Mouse (Mus musculus): ENCODE results near the gene Procr. TPM values are rescaled to one million over a fixed set of nuclear protein-coding genes. Genes with fewer than 3 reads are reported as not detected.

Gene Procr
- polyA plus RNA-seq, 1 experiment from 2014 or later, result 1.1 TPM

- DNase-seq (ENCODE audit: extremely low spot score, low spot score), result no peak
- no peaks in the 10 kb centered on the region for H3K9me3 ChIP-seq
- H3K4me1 ChIP-seq, result peaks cover 6% of the 10 kb centered on the region
- H3K27ac ChIP-seq, result no peak overlapping the region
- 85% methylated on average over 18 of the region's 18 CpGs for WGBS
- H3K27me3 ChIP-seq (ENCODE audit: poor library complexity, severe bottlenecking), result no peaks in the 10 kb centered on the region
- no peaks in the 10 kb centered on the region for H3K36me3 ChIP-seq (replicated peaks)
- no peak overlapping the region for H3K4me3 ChIP-seq
Measured at GRCm38 (mm10) chr2:155787949-155788931, 37.3 kb downstream of the Procr start.

GRCm38 (mm10) chr2:155792899-155793298 lies 42.0 kb downstream of the Procr start:
- Histone ChIP-seq H3K9me3 (no peaks in the 10 kb centered on the region), H3K27me3 (ENCODE audit: poor library complexity, severe bottlenecking) (no peaks in the 10 kb centered on the region), H3K4me1 (peaks cover 10% of the 10 kb centered on the region), H3K36me3 (replicated peaks) (no peaks in the 10 kb centered on the region), H3K4me3 (peak overlapping the region; percentile 24; the same call in 1 of the 2 replicates), H3K27ac (0 out of 2 replicates have a peak overlapping the region, but pooled peaks have one; percentile 42)
- 30% methylated on average over 12 of the region's 12 CpGs for whole genome bisulfite sequencing
- DNase-seq (ENCODE audit: extremely low spot score, low spot score), result no peak

GRCm38 (mm10) chr2:155794674-155795445 lies 43.9 kb downstream of the Procr start:
- Histone ChIP-seq H3K9me3 (no peaks in the 10 kb centered on the region), H3K4me3 (no peak overlapping the region), H3K27me3 (ENCODE audit: poor library complexity, severe bottlenecking) (no peaks in the 10 kb centered on the region), H3K36me3 (replicated peaks) (no peaks in the 10 kb centered on the region), H3K4me1 (peaks cover 10% of the 10 kb centered on the region), H3K27ac (no peak overlapping the region)
- 94% methylated on average over 12 of the region's 12 CpGs for WGBS
- DNase-seq (ENCODE audit: extremely low spot score, low spot score), result no peak

- Histone ChIP-seq H3K27ac (no peak overlapping the region), H3K4me3 (no peak overlapping the region), H3K36me3 (replicated peaks) (no peaks in the 10 kb centered on the region), H3K9me3 (no peaks in the 10 kb centered on the region), H3K27me3 (ENCODE audit: poor library complexity, severe bottlenecking) (no peaks in the 10 kb centered on the region), H3K4me1 (peaks cover under 1% of the 10 kb centered on the region; the same call in 1 of the 2 replicates)
- DNase-seq (ENCODE audit: extremely low spot score, low spot score), result no peak
- 59% methylated on average over 3 of the region's 3 CpGs for WGBS
Measured at GRCm38 (mm10) chr2:155798613-155799012, 47.7 kb downstream of the Procr start.

GRCm38 (mm10) chr2:155802761-155803160 lies 51.8 kb downstream of the Procr start:
- Histone ChIP-seq H3K27ac (no peak overlapping the region), H3K27me3 (ENCODE audit: poor library complexity, severe bottlenecking) (no peaks in the 10 kb centered on the region), H3K36me3 (replicated peaks) (no peaks in the 10 kb centered on the region), H3K4me3 (no peak overlapping the region), H3K4me1 (0 out of 2 replicates have a peak, but pooled peaks cover 4% of the 10 kb centered on the region), H3K9me3 (no peaks in the 10 kb centered on the region)
- DNase-seq (ENCODE audit: extremely low spot score, low spot score), result no peak
- WGBS, result 64% methylated on average over 3 of the region's 3 CpGs

- DNase-seq (ENCODE audit: extremely low spot score, low spot score), result no peak
- Histone ChIP-seq H3K4me3 (no peak overlapping the region), H3K27me3 (ENCODE audit: poor library complexity, severe bottlenecking) (no peaks in the 10 kb centered on the region), H3K4me1 (0 out of 2 replicates have a peak, but pooled peaks cover 4% of the 10 kb centered on the region), H3K27ac (no peak overlapping the region), H3K36me3 (replicated peaks) (no peaks in the 10 kb centered on the region), H3K9me3 (no peaks in the 10 kb centered on the region)
- 82% methylated on average over 5 of the region's 5 CpGs for WGBS
Measured at GRCm38 (mm10) chr2:155804053-155804452, 53.1 kb downstream of the Procr start.

Other genes starting within 250 kb of the Procr start
- 13.1 and 14.3 TPM in 2 replicates for gene Acss2, start 233.2 kb upstream of the Procr start, polyA plus RNA-seq (2016; fragmentation: Nextera tagmentation; extraction: Ambion mirVana)
- gene Ggt7, start 232.9 kb upstream of the Procr start, polyA plus RNA-seq (2016; fragmentation: Nextera tagmentation; extraction: Ambion mirVana), result 9.8 and 10.9 TPM in 2 replicates
- gene Gss, start 158.3 kb upstream of the Procr start, polyA plus RNA-seq (2016; fragmentation: Nextera tagmentation; extraction: Ambion mirVana), result 22.6 and 24.2 TPM in 2 replicates
- 0.67 and 0.73 TPM in 2 replicates for gene Myh7b, start 139.9 kb upstream of the Procr start, polyA plus RNA-seq (2016; fragmentation: Nextera tagmentation; extraction: Ambion mirVana)
- gene Trpc4ap, start 58.7 kb upstream of the Procr start, polyA plus RNA-seq (2016; fragmentation: Nextera tagmentation; extraction: Ambion mirVana), result 116 and 126 TPM in 2 replicates
- gene Edem2, start 21.6 kb upstream of the Procr start, polyA plus RNA-seq (2016; fragmentation: Nextera tagmentation; extraction: Ambion mirVana), result 30.5 and 30.9 TPM in 2 replicates
- gene Gm17581, start 15.3 kb upstream of the Procr start, polyA plus RNA-seq (2016; fragmentation: Nextera tagmentation; extraction: Ambion mirVana), result not detected in 2 replicates
- gene Mmp24, start 24.2 kb downstream of the Procr start, polyA plus RNA-seq (2016; fragmentation: Nextera tagmentation; extraction: Ambion mirVana), result 0.17 and 0.35 TPM in 2 replicates
- gene BC029722, start 68.3 kb downstream of the Procr start, polyA plus RNA-seq (2016; fragmentation: Nextera tagmentation; extraction: Ambion mirVana), result 5.9 and 6.8 TPM in 2 replicates
- gene Eif6, start 75.8 kb downstream of the Procr start, polyA plus RNA-seq (2016; fragmentation: Nextera tagmentation; extraction: Ambion mirVana), result 241 and 249 TPM in 2 replicates
- 0.26 and 0.29 TPM in 2 replicates for gene Fam83c, start 83.7 kb downstream of the Procr start, polyA plus RNA-seq (2016; fragmentation: Nextera tagmentation; extraction: Ambion mirVana)
- gene Uqcc1, start 179.2 kb downstream of the Procr start, polyA plus RNA-seq (2016; fragmentation: Nextera tagmentation; extraction: Ambion mirVana), result 78.4 and 82.2 TPM in 2 replicates
- not detected in 2 replicates for gene Gm15557, start 189.6 kb downstream of the Procr start, polyA plus RNA-seq (2016; fragmentation: Nextera tagmentation; extraction: Ambion mirVana)
- 0.27 and 0.88 TPM in 2 replicates for gene Gdf5, start 194.2 kb downstream of the Procr start, polyA plus RNA-seq (2016; fragmentation: Nextera tagmentation; extraction: Ambion mirVana)
- 28.8 and 28.9 TPM in 2 replicates for gene Cep250, start 205.3 kb downstream of the Procr start, polyA plus RNA-seq (2016; fragmentation: Nextera tagmentation; extraction: Ambion mirVana)

All from forebrain, embryonic 10.5 days (tissue).